Mouse (Mus musculus): ENCODE data around the gene Gm49450.

DNA sequence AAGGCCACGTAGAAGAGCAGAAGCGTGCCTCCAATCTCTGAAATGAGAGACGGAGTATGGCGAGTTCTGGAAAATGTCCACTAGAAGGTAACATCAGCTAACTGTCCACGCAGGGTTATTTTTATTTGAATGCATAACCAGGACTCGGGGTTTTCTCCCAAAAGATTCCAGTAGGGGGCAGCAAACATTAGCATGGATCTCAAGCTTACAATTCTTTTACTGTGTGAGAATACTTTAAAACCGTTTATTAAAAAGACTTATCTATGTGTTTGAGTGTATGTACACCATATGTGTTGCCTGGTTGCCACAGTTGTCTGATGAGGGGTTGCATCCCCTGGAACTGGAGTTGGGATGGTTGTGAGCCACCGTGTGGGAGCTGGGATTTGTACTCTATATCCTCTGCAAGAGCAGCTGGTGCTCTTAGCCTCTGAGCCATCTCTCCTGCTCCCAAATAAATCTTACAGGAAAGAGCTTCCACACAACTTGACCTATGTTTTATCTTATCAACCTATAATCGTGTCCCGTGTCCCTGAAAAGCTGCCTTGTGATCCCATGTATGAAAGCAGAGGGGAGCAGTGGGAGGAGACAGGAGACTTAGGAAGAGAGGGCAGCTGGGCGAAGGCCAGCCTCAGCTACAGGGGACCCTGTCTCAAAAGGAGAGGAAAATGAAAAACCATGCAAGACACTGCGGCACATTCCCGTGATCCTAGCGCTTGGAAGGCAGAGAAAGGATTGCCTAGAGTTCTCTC is 47.4 kb upstream of the Gm49450 start:
- TF ChIP-seq CTCF (IDR thresholded peaks at IDR 0.05; ENCODE audit: low read depth) (peak; percentile 81), EP300 (optimal IDR thresholded peaks at IDR 0.05) (no peak)
